Mouse (Mus musculus) layer of hippocampus, postnatal 14 days (tissue): ENCODE data around the gene Keap1. TPM values are rescaled to one million over a fixed set of nuclear protein-coding genes. Genes with fewer than 3 reads are reported as not detected.
"Not testable (repeated sequence)": the region's sequence is repeated elsewhere in the genome, so short reads cannot be mapped to it uniquely, and the experiment has no call there.

Experiments
- DNase-seq, 2 experiments: peaks; one replicate each; pipeline ENCODE4 v3.0.0; 2021 to 2022; ENCODE audit warnings: low spot score in 2 of 2, mixed read lengths in 1 of 2
- total RNA-seq, 2 experiments: library from RNA; stranded (reverse); gene quantifications; 2 replicates each; pipeline ENCODE4 v1.2.3; 2021

Gene Keap1
- total RNA-seq, 2 experiments from 2014 or later = 52.5 to 55.7 TPM

GRCm38 (mm10) chr9:21233805-21234204 lies 5.4 kb downstream of the Keap1 start:
- no peak for DNase-seq

DNA sequence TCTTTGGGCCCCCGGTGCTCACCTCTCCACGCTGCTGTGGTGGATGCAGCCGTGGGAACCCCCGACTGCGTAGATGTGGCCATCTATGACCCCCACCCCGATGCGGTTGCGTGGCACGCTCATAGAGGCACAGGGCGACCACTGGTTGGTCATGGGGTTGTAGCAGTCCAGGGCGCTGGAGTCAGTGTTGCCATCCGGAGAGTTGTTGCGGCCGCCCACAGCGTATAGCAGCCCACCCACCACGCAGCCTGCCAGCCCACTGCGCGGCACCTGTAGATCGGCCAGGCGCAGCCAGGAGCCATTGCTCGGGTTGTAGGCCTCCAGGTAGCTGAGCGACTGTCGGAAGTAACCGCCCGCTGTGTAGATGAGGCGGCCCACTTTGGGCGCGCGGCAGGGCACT lies 5.8 kb downstream of the Keap1 start:
- no peak for DNase-seq

- DNase-seq = no peak
Observed at GRCm38 (mm10) chr9:21232867-21233266, 6.3 kb downstream of the Keap1 start.

- DNase-seq = no peak
Observed at GRCm38 (mm10) chr9:21231551-21231950, 7.6 kb downstream of the Keap1 start.

DNA sequence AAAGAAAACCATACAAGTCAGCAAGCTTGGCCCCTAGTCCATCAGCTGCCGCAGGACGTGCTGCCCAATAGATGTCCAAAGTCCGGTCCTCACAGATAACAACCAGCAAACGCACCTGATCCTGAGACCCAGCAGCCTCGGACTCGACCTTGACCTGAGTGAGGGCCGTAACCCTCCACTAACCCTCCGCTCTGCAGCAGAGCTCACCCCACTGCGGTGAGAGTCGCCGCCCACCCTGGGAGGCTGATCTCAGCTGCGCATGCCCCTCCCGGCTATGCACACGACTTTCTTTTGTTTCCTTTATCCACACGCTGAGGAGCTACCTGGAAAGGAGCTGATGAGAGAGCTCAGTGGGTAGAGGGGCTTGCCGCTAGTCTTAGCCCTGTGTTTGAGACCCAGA lies 11.8 kb downstream of the Keap1 start:
- DNase-seq = no peak

DNA sequence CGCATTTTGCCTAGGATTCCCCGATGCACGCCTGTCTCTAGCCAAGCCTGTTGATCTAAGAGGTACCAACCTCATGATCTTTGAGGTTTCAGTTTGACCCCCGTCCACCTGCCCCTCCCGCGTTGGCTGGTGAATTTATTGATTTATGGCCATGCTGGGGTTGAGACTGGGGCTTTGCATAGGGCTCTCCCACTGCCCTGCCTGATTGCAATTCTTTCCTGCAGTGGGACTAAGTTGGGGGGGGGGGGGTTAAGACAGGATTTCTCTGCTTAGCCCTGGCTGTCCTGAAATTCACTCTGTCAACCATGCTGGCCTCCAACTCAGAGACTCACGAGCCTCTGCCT lies 13.8 kb downstream of the Keap1 start:
- no peak for DNase-seq

- no peak for DNase-seq
Observed at GRCm38 (mm10) chr9:21224576-21225414, 14.4 kb downstream of the Keap1 start.

DNA sequence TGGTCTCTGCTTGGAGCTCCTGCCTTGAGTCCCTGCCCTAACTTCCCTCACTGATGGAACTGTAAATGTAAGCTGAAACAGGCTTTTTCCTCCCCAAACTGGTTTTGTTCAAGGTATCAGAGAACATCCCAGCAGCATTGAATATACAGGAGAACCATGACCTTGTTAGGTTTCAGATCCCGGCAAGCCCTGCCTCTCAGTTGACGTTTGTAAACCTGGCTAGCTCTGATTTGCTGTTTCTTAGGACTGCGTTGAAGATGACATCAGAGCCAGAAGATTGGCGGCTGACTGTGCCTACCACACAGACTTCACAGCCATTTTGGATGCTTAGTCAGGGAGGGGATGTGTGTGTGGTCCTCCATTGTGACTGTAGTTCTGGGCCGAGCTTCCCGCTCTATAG lies 15.3 kb downstream of the Keap1 start:
- DNase-seq = no peak

GRCm38 (mm10) chr9:21223490-21223889 lies 15.7 kb downstream of the Keap1 start:
- not testable (repeated sequence) for DNase-seq

- DNase-seq = peak in 1 of 2 experiments; percentile 49
Observed at GRCm38 (mm10) chr9:21221383-21221929, 17.7 kb downstream of the Keap1 start.

DNA sequence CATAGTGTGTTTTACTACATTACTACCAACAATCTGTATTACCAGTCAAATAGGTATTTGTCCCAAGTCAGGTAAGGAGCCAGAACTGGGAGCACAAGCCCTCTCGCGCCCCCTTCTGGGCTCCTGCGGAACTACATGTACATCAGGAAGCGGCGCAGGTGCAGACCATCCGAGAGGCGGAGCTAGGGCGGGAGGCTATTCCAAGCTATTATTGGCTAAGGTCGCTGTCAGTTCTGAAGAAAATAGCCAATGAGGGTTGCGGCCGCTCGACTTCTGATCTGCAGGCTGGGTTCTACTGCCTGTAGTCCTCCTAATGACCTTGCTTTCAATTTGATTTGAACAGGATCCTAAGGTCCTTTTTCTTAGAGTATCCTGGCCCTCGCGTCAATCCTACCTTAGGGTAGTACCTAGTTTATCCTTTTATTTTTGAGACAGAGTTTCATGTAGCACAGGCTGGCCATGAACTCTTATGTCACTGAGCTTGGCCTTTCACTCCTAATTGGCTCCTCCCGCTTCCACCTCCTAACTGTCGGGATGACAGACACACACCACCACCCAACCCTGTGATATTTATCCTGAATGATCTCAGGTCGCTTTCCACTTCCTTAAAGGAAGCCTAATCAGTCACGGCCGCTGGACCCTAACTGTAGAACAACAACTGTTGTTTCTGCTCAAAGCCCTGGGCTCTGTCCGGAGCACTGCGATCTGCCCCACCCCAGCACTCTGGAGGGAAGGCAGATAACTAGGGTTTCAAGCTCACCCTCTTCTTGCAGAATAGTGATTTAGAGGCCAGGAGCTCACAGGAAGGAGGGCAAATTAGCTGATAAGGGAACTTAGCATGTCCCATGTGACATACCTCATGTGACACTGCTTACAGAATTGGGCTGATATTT lies 18.4 kb downstream of the Keap1 start:
- peak; percentile 92 to 95 for DNase-seq

DNA sequence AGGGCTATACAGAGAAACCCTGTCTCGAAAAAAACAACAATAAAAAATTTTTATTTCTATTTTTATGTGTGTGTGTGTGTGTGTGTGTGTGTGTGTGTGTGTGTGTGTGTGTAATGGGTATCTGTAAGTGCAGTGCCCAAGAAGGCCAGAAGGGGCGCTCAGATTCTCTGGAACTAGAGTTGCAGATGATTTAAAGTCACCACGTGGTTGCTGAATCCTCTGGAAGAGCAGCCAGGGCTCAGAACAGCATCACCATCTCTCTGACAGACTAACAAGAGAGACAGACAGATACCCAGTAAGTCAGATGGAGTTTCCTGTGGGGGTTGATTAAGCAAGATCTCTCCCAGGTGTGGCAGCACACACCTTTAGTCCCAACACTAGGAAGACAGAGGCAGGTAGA lies 19.3 kb downstream of the Keap1 start:
- no peak for DNase-seq

- peak; percentile 42 to 67 for DNase-seq
Observed at GRCm38 (mm10) chr9:21216050-21216841, 22.9 kb downstream of the Keap1 start.

GRCm38 (mm10) chr9:21213617-21214190 lies 25.5 kb downstream of the Keap1 start:
- no peak for DNase-seq

DNA sequence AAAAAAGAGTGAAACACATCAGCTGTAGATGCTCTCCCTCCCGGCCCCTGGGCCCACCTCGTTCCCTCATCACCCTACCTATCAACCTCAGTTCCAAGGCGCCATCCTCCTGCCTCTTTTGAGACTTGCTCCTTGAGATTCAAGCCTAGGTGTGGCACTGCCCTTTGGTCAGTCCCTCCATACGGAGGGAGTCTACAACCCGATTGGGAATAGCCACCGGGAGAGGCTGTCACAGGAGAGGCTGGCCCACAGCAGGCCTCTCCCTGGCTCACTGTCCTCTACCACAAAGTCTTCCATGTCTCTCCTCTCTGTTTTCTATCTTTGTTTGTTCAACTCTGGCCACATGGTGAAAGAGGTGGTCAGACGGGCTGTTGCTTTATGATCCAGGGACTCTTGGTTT lies 27.5 kb downstream of the Keap1 start:
- no peak for DNase-seq

DNA sequence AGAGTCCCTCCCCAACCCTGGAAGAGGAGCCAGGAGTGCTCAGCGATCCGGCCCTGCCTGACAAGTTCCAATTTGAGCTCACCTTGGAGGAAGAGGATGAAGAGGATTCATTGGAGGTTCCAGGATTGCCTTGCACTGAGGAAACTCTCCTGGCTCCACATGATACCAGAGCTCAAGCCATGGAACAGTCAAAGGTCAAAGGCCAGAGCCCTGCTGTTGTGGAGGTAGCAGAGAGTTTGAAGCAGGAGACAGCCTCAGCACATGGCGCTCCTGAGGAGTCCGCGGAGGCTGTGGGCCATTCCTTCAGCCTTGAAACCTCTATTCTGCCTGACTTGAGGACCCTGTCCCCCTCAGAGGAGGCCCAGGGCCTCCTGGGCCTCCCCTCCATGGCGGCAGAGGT lies 28.3 kb downstream of the Keap1 start:
- no peak for DNase-seq

DNA sequence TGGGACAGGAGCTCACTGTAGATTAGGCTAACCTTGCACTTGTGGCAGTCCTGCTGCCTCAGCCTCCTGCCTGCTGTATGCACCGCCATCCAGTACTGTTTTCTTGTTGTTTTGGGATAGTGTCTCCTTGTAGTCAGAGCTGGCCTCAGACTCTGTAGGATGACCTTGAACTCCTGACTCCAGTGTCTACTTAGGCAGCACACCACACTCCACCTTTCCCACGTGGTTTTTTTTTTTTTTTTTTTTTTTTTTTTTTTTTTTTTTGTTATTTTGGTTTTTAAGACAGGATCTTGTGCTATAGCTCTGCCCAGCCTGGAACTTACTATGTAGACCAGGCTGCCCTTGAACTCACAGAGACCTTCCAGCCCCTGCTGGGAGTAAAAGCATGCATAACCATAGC lies 30.5 kb downstream of the Keap1 start:
- DNase-seq = no peak

- no peak for DNase-seq
Observed at GRCm38 (mm10) chr9:21206848-21207247, 32.3 kb downstream of the Keap1 start.

DNA sequence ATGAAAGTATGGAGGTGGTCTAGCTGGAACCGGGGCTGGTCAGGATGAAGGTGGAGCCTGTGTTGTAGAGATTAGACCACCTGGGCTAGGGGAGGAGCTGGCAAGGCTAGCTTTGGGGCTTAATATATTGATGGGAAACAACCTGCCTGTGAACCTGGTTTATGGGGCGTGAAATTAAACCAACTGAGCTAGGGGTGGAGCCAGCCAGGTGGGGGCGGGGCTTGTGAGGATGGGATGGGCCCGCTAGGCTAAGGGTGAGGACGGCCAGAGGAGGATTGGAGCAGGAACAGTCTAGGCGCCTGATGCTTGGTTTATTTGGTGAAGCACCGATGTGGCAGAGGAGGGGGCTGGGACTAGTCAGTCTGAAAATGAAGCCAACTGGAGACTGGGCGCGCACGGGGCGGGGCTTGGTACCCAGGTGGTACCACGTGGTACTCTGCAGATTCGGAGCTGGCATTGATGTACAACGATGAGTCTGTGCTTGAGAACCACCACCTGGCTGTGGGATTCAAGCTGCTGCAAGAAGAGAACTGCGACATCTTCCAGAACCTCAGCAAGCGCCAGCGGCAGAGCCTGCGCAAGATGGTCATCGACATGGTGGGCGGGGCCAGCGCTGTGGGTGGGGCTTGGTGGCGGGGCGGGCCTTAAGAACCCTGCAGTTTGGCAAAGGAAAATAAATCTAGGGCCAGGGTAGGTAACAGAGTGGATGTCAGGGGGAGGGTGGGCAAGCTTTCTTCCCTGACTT lies 34.5 kb downstream of the Keap1 start:
- DNase-seq = peak in 1 of 2 experiments; percentile 28

- DNase-seq = no peak
Observed at GRCm38 (mm10) chr9:21204156-21204527, 35.0 kb downstream of the Keap1 start.
